Mouse (Mus musculus) right cerebral cortex, postnatal 10 days (tissue): ENCODE data around the gene Foxg1.

Experiments used
- DNase-seq, 2 experiments: peaks; one replicate each; pipeline ENCODE4 v3.0.0; 2021; ENCODE audit warnings: low spot score in 2 of 2

Gene Foxg1

DNA sequence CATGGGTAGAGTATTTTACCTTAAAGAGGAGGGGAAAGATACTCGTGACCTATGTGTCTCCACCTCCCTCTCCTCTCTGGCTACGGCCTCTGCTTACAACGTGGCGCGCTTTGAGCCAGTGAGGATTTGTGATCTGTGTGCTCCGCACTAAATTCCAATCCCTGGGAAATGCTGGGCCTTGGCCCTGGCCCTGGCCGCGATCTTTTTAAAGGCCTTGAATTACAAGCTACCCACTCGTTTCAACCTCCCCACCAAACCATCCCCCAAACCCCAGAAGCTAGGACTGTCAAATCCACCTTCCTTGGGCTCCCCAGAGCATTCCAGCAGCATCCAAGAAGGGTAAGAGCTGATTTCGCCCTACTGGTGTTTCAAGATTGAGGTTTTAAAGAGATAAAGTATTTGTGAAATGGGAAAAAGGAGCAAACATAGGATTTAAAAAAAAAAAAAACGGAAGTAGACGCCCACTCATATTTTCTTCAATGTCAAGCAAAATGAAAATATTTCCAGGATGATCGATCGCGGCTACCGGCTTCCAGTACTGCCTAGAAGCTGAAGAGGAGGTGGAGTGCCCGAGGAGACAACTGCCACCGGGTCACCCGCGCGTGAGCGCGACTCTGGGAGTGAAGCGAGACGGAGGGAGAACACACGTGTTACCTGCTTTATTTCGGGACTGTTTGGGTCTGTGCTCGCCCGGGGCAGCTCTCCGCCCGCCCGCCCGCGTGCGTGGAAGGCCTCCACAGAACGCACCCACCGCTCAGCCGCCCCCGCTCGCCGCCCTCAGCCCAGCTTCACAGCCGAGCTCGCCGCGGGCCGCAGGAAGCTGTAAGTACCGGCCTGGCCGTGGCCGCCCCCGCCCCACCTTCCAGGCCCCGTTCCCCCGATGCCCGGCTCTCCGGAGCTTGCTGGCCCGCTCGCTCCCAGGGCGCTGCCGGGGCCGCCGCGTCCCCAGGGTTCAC is at the start of gene Foxg1:
TSS of gene Foxg1 (plus strand) at position 96 of the 956 bp plus-strand sequence.
- peak; percentile 77 to 81 for DNase-seq

- DNase-seq, result no peak
Measured at GRCm38 (mm10) chr12:49349697-49350096, 32.8 kb upstream of the Foxg1 start.

DNA sequence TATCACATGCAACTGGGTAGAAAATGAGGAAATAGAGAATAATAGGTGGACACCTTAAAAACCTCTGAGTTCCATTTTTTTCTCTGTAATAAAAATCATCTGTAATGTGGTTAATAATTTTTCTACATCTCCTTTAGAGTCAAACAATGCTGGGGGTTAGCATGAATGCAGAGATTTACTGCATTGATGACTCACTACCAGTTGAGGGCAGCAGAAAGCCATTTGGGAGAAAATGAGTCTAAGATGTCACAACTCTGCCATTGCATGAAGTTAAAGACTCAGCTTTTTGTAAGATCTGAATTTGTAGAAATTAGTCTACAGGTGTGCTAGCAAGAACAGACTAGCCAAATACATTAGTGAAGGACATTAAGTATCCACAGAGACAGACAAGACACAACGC is 13.5 kb upstream of the Foxg1 start:
- DNase-seq, result no peak

DNA sequence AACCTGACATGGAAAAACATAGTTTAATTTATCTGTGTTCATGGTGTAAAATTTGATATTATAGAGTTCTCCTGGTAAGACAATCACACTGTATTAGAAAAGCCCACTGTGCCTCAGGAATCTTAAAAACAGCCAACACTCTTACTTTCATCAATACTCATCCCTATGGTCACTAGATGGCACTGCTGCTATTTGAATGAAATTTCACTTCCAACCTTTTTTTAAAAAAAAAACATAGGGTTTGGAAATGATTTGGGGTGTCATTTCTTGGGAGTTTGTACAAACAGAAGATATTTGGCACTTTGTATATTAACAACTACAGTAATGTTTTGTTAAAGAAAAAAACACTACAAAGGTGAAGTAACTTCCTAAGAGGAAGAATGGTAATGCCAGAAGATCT is 10.3 kb upstream of the Foxg1 start:
- DNase-seq, result no peak

- DNase-seq, result no peak
Measured at GRCm38 (mm10) chr12:49373176-49373575, 9.3 kb upstream of the Foxg1 start.

DNA sequence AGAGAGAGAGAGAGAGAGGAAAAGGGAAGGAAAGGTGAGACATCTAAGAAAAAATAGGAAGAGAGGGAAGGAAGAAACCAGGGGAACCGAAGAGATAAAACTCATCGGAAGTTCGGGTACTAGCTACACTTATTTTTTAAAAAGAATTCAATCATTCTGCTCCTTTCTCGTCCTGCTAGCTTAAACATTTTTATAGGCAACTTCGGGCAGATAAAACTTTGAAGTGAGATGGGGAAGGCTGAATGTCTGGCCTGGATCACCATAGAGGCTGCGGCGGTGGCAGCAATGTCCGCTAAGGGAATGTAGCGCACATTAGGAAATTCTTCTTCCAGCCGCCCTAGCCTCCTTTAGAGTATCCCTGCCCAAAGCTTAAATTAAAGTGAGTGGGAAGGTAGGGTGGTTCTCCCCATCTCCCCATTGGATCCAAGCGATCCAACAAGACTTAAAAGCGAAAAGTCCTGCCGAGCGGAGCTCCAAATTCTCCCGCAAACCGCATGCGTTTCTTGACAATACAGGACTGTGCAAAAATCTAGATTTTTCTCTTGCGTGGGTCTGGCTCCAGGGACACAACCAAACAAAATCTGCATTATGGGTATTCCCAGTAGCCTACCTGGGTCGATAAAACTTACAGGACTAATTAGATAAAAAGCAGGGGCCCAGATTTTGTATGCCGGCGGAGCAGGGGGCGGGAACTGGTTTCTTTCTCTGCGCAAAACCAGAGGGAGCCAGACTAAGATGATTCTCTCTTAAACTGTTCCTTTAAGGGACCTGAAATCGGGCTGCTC is 8.4 kb upstream of the Foxg1 start:
- peak; percentile 40 to 41 for DNase-seq

DNA sequence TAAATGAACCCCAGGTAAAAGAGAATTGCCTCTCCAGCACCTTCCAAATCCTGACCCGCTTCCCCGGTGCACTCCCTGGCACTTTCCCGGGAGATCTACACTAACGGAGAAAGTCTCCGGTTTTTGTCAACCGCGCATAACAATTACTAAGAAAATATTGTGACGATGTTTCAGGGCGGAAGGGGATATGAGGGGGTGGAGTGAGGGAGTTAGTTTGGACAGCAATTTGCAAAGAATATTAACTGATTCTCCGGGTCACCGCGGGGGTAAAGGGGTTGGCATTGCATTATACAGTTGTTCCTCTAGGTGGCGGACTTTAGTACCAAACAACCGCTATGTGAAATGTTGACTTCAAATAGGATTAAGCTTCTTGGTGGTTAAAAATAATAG is 7.9 kb upstream of the Foxg1 start:
- DNase-seq, result peak; percentile 72 to 75

GRCm38 (mm10) chr12:49375427-49376317 is 6.8 kb upstream of the Foxg1 start:
- DNase-seq, result peak; percentile 43 to 47

DNA sequence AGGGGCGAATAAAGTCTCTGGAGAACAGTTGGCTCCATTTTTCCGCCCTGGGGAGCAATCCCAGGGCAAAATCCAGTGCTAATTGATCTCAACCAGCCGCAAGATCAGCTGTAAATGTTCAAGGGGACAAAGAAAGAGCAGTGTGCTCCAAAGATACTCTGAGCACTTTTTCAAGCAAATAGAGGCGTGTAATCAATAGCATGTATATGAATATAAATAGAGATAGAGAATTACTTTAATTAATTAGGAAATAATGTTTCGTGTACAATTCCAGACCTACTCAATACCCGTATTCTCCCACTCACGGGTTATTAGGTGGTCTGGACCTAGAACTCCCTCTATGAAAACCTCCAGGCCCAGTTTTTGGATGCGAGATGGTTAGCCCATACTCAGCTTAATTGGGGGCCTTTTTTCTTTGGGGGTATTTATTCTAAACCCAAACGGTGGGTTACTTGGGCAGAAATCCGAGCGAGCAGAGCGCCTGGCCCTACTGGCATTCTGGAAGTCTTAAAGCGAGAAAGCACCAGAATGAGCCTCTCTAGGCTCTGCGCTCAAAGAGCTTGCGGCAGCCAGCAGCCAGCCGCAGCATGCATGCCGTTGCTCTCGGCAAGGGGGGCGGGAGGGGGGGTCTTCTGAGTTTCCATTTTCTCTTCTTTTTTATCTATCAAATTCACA is 6.0 kb upstream of the Foxg1 start:
- peak; percentile 53 to 56 for DNase-seq

DNA sequence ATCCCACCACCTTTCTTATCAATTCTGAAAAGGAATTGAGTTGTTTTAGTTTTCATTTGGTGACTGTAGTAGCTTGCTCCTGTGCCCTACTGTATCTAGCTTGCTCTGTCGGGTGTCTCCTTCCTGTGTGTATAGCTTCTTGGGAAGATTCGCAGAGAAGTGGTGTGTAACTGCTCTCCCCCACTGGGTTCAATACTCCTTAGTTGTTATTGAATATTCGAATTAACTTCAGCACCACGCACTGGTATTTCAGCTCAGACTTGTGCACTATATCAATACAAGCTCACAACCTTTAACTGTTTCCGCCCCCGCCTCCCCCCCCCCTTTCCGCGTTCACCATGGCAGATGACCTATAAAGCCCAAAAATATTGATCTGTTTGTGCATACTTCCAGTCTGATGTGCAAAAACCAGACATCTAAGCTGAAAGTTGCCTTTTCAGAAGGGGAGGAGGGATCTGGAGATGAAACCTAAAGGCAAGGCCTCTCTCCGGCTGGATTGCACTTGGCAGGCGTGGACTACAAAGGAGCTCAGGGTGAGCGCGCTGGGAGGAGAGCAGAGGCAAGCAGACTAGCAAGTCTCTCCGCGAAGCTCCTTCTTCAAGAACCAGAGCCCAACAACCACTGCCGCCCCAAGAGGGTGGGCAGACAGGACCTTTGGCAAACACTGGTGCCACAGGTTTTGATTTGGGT is 5.0 kb upstream of the Foxg1 start:
- peak; percentile 81 to 83 for DNase-seq

- DNase-seq, result no peak
Measured at GRCm38 (mm10) chr12:49378920-49379319, 3.5 kb upstream of the Foxg1 start.

- peak; percentile 74 to 82 for DNase-seq
Measured at GRCm38 (mm10) chr12:49379446-49379845, 3.0 kb upstream of the Foxg1 start.

- DNase-seq, result peak; percentile 40 to 61
Measured at GRCm38 (mm10) chr12:49380442-49380841, 2.0 kb upstream of the Foxg1 start.

- no peak for DNase-seq
Measured at GRCm38 (mm10) chr12:49381031-49381525, 1.4 kb upstream of the Foxg1 start.

- DNase-seq, result peak; percentile 82
Measured at GRCm38 (mm10) chr12:49381721-49382365, 617 bp upstream of the Foxg1 start.

GRCm38 (mm10) chr12:49383521-49384133 is 1.2 kb downstream of the Foxg1 start:
- DNase-seq, result peak; percentile 95 to 96

DNA sequence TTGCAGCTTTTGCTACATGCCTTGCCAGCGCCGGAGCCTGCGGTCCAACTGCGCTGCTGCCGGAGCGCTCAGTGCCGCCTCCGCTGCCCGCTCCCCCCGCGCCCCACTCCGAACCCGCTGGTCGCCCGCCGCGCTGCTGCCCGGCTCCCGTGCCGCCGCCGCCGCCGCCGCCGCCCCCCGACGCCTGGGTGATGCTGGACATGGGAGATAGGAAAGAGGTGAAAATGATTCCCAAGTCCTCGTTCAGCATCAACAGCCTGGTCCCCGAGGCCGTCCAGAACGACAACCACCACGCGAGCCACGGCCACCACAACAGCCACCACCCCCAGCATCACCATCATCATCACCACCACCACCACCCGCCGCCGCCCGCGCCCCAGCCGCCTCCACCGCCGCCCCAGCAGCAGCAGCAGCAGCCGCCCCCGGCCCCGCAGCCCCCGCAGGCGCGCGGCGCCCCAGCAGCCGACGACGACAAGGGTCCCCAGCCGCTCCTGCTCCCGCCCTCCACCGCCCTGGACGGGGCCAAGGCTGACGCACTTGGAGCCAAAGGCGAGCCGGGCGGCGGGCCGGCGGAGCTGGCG is 1.9 kb downstream of the Foxg1 start:
- peak; percentile 59 to 66 for DNase-seq

- DNase-seq, result peak; percentile 75 to 79
Measured at GRCm38 (mm10) chr12:49384876-49385630, 2.6 kb downstream of the Foxg1 start, which contains the start of gene Gm43517. TSS of gene Gm43517 (plus strand) at chr12:49385174.
